Mouse (Mus musculus) stomach, postnatal 0 days (tissue): ENCODE measurements around the gene Cd200r1. TPM values are rescaled to one million over a fixed set of nuclear protein-coding genes. Genes with fewer than 3 reads are reported as not detected.

ENCODE experiments used
- ATAC-seq: fragments of 200-750 bp; cut with Nextera tagmentation; 2 replicates; pipeline ENCODE4 v1.8.0; 2017; ENCODE audit not compliant: low FRiP score, low TSS enrichment
- DNase-seq: peaks from one replicate; pipeline ENCODE4 v3.0.0-alpha.2; 2016; ENCODE audit warnings: low spot score
- H3K27ac ChIP-seq: fragments of 300-500 bp; sonication (generic); replicated peaks from 2 replicates; pipeline ENCODE4 v1.5.1; 2014; ENCODE audit warnings: mild to moderate bottlenecking, control low read depth
- H3K27me3 ChIP-seq: fragments of 300-500 bp; sonication (generic); 2 replicates; pipeline ENCODE4 v1.6.1; 2014; ENCODE audit warnings: low read length; ENCODE audit not compliant: control insufficient read depth, insufficient read depth
- H3K36me3 ChIP-seq: fragments of 300-500 bp; sonication (generic); 2 replicates; pipeline ENCODE4 v1.6.1; 2014; ENCODE audit warnings: low read length, mixed read lengths; ENCODE audit not compliant: control insufficient read depth, insufficient read depth
- H3K4me1 ChIP-seq: fragments of 300-500 bp; sonication (generic); replicated peaks from 2 replicates; pipeline ENCODE4 v1.6.1; 2014; ENCODE audit warnings: antibody characterized with exemption; ENCODE audit not compliant: control insufficient read depth, insufficient read depth
- H3K4me2 ChIP-seq: fragments of 300-500 bp; sonication (generic); replicated peaks from 2 replicates; pipeline ENCODE4 v1.6.1; 2014; ENCODE audit warnings: low read depth, mild to moderate bottlenecking, control low read depth, moderate library complexity
- H3K4me3 ChIP-seq: fragments of 300-500 bp; sonication (generic); 2 replicates; pipeline ENCODE4 v1.5.1; 2014; ENCODE audit warnings: low read depth, low read length, control low read depth
- H3K9ac ChIP-seq: fragments of 300-500 bp; sonication (generic); 2 replicates; pipeline ENCODE4 v1.6.1; 2014; ENCODE audit warnings: mild to moderate bottlenecking, low read length, control low read depth, mixed read lengths
- H3K9me3 ChIP-seq: fragments of 300-500 bp; sonication (generic); 2 replicates; pipeline ENCODE4 v1.6.1; 2016; ENCODE audit warnings: low read length; ENCODE audit not compliant: control insufficient read depth
- CTCF ChIP-seq: IDR thresholded peaks from 2 replicates; pipeline ENCODE4 v1.5.1; 2016; ENCODE audit warnings: antibody characterized with exemption, low read depth, mild to moderate bottlenecking, moderate library complexity
- EP300 ChIP-seq: optimal IDR thresholded peaks from 2 replicates; pipeline ENCODE3; 2016; ENCODE audit warnings: antibody characterized with exemption
- WGBS: fragments of 180-500 bp; shearing (Covaris S2); extraction: QIAGEN DNeasy Blood & Tissue Kit; methylation state at CpG from one replicate; pipeline ENCODE4 v1.1.7; 2014; 5-methylcytosine and 5-hydroxymethylcytosine counted together
- polyA plus RNA-seq: library from polyadenylated mRNA; unstranded; fragments of >200 nt; fragmentation: Nextera tagmentation; extraction: Ambion mirVana; gene quantifications from 2 replicates; pipeline ENCODE4 v1.2.1, GENCODE M21; 2015

Gene Cd200r1
- polyA plus RNA-seq, 1 experiment from 2014 or later = 1.1 TPM

DNA sequence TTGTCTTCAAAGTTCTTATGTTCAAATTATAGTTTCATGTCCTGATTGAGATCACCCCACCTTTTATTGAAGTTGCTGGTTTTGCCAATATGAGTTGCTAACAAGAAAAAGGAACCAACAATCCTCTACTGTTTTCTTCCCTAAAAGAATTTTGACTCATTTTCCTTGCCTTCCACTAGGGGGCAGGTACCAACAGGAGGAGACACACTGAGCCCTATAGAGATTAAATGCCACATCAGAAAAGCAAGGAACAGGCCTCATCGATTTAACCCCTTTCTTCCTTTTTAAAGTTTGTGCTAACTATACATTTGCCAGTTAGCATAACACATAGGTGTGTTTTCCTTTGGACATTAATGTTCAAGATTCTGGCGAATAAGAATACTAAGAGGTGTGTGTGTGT is 2.4 kb downstream of the Cd200r1 start:
- Histone ChIP-seq H3K4me2 (no peak overlapping the region), H3K9ac (no peak overlapping the region), H3K4me3 (no peak overlapping the region), H3K9me3 (no peaks in the 10 kb centered on the region), H3K36me3 (no peaks in the 10 kb centered on the region), H3K27me3 (no peaks in the 10 kb centered on the region), H3K27ac (no peak overlapping the region), H3K4me1 (no peaks in the 10 kb centered on the region)
- DNase-seq = no peak
- no peak for TF ChIP-seq EP300
- peak; percentile 90 for TF ChIP-seq CTCF
- WGBS = 49% methylated on average over 2 of the region's 2 CpGs
- no peak for ATAC-seq

DNA sequence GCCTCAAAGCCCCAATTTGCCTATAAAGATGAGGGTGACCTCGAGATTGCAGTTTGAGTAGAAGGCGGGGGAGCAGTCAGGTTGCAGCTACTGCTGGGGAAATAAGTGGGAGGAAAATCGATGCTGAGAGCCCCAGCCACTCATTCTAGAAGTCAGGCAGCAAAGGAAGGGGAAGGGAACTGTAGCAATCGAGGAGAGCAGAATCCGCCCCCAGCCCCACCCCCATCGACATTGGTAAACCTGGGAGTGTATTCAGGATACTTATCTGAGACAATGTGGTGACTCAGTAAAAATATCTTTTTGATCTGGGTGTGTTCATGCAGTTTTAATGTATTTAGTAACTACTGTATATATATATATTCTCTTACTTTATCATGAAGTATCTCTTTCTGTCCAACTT is 7.0 kb downstream of the Cd200r1 start:
- ATAC-seq (no peak), DNase-seq (no peak)
- Histone ChIP-seq H3K4me2 (no peak overlapping the region), H3K27me3 (no peaks in the 10 kb centered on the region), H3K4me3 (no peak overlapping the region), H3K27ac (no peak overlapping the region), H3K9me3 (no peaks in the 10 kb centered on the region), H3K4me1 (no peaks in the 10 kb centered on the region), H3K36me3 (no peaks in the 10 kb centered on the region), H3K9ac (no peak overlapping the region)
- 64% methylated on average over 6 of the region's 6 CpGs for WGBS
- TF ChIP-seq EP300 (no peak), CTCF (no peak)

GRCm38 (mm10) chr16:44773673-44774072 is 8.1 kb downstream of the Cd200r1 start:
- DNase-seq (no peak), ATAC-seq (no peak)
- Histone ChIP-seq H3K36me3 (no peaks in the 10 kb centered on the region), H3K4me1 (no peaks in the 10 kb centered on the region), H3K27ac (no peak overlapping the region), H3K9me3 (no peaks in the 10 kb centered on the region), H3K4me3 (no peak overlapping the region), H3K4me2 (no peak overlapping the region), H3K27me3 (no peaks in the 10 kb centered on the region), H3K9ac (no peak overlapping the region)
- WGBS = 75% methylated on average over 3 of the region's 3 CpGs
- no peak for TF ChIP-seq EP300
- no peak for TF ChIP-seq CTCF

- H3K4me3 ChIP-seq = no peak overlapping the region
- no peaks in the 10 kb centered on the region for H3K27me3 ChIP-seq
- 83% methylated on average over 6 of the region's 6 CpGs for whole genome bisulfite sequencing
- no peaks in the 10 kb centered on the region for H3K9me3 ChIP-seq
- no peak overlapping the region for H3K27ac ChIP-seq
- TF ChIP-seq CTCF = no peak
- no peak for TF ChIP-seq EP300
- DNase-seq = no peak
- H3K4me1 ChIP-seq = no peaks in the 10 kb centered on the region
- H3K9ac ChIP-seq = no peak overlapping the region
- no peak overlapping the region for H3K4me2 ChIP-seq
- H3K36me3 ChIP-seq = no peaks in the 10 kb centered on the region
- no peak for ATAC-seq
Observed at GRCm38 (mm10) chr16:44774201-44774600, 8.7 kb downstream of the Cd200r1 start.

DNA sequence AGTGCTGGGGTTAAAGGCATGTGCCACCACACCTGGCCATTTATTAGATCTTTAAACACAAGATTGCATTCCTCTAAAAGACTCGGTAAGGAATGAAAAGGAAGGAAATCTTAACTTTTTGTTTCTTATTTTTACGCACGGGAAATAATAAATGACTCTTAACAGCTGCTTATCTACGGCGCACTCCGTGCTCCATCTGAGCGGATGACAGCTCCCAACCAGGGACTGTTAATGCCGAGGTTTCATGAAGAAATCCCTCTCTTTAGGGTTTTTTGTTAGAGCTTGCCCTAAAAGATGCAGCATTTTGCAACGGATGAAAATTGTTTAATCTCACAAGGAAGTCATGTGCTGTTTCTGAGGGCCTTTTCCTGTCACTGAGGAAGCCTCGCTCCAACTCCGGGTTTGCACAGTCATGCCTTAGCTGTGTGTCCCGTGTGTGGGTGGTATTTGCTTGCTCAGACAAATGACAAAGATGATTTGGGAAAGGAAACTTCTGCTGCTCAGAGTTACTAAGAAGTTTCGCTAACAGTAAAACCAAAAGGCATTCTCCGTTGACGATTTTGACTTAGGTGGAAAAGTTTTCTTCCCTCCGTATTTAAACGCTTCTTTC is 13.1 kb downstream of the Cd200r1 start:
- H3K36me3 ChIP-seq = no peaks in the 10 kb centered on the region
- ATAC-seq = no peak
- no peak overlapping the region for H3K27ac ChIP-seq
- H3K4me3 ChIP-seq = peak overlapping the region; percentile 15; the same call in 1 of the 2 replicates
- WGBS = 38% methylated on average over 17 of the region's 17 CpGs
- no peaks in the 10 kb centered on the region for H3K9me3 ChIP-seq
- H3K27me3 ChIP-seq = no peaks in the 10 kb centered on the region
- H3K9ac ChIP-seq = no peak overlapping the region
- no peak for DNase-seq
- H3K4me1 ChIP-seq = no peaks in the 10 kb centered on the region
- no peak for TF ChIP-seq EP300
- no peak for TF ChIP-seq CTCF
- peak overlapping the region; percentile 17; the same call in 1 of the 2 replicates for H3K4me2 ChIP-seq

- no peak overlapping the region for H3K4me2 ChIP-seq
- 84% methylated on average over 5 of the region's 5 CpGs for WGBS
- H3K36me3 ChIP-seq = no peaks in the 10 kb centered on the region
- DNase-seq = no peak
- no peaks in the 10 kb centered on the region for H3K9me3 ChIP-seq
- no peak for TF ChIP-seq CTCF
- no peak for TF ChIP-seq EP300
- no peak overlapping the region for H3K27ac ChIP-seq
- no peaks in the 10 kb centered on the region for H3K4me1 ChIP-seq
- H3K9ac ChIP-seq = no peak overlapping the region
- no peaks in the 10 kb centered on the region for H3K27me3 ChIP-seq
- no peak for ATAC-seq
- H3K4me3 ChIP-seq = no peak overlapping the region
Observed at GRCm38 (mm10) chr16:44779494-44779893, 14.0 kb downstream of the Cd200r1 start.
